Mouse (Mus musculus) thymus, adult 18-20 months (tissue): ENCODE data around the gene 4930558C23Rik.
"Not testable (repeated sequence)": the region's sequence is repeated elsewhere in the genome, so short reads cannot be mapped to it uniquely, and the experiment has no call there.

ENCODE experiments used
- DNase-seq, 2 experiments: peaks; one replicate each; pipeline ENCODE4 v3.0.0; 2022; ENCODE audit warnings: mixed read lengths in 2 of 2

4930558C23Rik gene

DNA sequence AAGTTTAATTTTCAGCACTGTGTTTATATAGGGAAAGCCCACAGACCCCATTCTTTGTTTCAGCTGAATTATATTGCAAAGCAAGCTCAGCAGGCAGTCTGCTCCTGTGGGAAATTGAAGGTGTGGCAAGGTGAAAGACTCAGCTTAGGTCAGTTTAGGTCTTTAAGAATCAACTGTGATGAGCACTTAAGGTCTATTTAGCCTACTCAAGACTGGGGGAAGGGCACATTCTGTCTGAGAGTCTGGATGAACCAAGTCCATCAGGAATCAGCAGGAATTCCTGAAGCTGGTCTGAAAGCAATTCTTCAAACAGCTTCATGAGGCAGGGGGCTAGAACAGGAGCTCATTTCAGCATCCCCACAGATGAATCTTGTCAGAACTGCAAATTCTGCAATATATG is 32.5 kb downstream of the 4930558C23Rik start:
- DNase-seq, result no peak

DNA sequence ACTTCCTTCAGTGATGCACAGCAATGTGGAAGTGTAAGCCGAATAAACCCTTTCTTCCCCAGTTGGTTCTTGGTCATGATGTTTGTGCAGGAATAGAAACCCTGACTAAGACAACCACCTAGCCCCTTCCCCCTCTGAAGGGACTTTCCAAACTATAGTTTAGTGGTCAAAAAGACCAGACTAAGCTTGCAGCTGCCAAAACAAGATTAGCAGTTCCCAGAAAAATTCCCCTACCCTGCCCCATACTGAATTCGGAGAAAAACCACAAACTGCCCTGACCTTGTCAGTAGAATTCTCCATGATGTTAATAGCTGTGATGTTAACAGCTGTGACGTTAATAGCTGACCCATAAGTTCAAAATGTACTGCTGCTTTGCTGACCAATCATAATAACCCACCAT is 42.4 kb downstream of the 4930558C23Rik start:
- not testable (repeated sequence) for DNase-seq

DNA sequence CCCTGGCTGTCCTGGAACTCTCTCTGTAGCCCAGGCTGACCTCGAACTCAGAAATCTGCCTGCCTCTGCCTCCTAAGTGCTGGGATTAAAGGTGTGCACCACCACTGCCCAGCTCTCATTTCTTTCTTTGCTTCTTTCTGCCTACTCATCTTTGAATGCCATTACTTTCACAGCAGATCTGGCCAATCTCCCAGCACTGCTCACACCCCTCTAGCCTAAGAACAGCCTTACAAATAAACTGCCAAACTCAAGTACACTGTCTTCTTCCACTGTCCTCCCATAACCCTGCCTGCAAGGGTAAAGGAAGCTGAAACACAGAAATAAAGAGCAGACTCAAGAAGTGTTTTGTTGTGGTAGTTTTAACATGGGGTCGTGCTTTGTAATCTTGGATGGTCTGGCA is 44.9 kb downstream of the 4930558C23Rik start:
- no peak for DNase-seq

DNA sequence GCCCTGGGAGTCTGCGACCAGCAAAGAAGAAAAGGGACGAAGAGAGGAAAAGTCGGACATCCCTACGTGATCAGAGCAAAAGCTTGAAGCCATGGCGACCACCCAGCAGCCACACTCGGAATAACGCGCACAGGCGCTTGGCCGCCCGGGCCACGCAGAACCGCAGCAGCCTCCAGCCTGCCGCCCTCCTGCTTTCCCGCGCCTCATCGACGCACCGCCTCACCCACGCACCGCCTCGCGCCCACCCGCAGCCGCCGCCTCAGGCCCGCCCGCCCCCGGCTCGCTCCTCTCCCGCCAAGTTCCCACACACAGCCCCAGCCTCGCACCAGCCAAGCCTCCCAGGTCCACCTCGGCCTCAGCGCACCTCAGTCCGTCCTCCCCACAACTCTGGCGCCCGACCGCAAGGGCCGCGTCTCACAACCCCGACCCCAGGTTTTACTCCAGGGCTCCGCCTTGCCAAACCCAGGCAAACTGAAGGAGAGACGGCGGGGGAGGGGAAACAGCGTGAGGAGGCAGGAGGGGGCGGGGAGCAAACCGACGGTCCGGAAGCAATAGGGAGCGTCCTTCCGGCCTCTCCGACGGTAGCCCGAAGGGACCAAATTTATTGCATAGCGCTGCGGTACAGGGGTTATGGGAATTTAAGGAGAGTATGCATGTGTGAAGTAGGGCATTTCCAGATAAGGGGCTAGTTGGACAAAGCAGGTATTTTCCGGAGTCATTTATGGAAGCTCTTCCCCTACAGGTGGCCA is 45.8 kb downstream of the 4930558C23Rik start, which contains the start of gene Setdb1:
Gene Setdb1, minus strand, starts transcription at position 502 of the 749 bp plus-strand sequence.
- DNase-seq, result peak; percentile 84 to 91

DNA sequence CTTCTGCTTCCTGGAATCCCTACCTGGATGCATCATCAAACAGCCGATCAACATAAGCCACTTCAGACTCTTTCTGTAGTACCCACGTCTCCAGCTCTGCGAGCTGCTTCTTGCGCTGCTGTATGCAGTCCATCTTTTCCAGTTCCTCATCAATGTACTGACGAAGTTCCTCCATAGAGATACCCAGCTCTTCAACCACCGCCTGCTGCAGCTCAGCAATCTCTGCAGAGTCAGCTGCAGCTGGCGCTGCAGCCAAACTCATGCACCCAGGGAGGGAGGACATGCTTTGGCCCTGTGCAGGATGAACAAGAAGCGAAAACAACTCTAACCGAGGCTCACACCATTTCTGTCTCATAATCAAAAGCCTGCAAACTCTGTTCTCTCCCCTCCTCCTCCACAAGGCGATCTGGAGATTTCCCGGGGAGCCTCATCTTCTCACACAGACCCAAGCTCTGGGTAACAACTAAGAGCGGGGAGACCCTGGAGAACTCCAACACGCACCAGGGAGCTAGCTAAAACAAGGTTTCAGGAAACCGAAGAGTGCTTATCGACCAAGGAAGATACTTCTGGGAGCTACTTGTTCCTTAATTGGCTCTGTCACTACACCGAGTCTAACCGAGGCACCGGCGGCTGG is 46.6 kb downstream of the 4930558C23Rik start:
- DNase-seq, result not testable (repeated sequence)

DNA sequence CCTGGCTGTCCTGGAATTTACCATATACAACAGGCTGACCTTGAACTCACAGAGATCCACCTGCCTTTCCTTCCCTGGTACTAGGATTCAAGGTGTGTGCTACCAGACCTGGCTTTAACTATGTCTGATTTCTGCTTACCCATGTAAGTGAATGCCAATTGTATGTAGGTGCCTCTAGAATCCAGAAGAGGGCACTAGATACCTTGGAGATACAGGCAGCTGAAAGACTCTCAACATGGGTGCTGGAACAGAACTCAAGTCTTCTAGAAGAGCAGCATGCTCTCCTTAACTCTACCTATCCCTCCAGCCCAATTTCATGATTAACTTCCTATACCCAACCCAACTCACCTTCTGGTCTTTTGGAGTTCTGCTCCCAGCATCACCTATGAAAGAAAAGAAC is 53.1 kb downstream of the 4930558C23Rik start:
- DNase-seq, result no peak

DNA sequence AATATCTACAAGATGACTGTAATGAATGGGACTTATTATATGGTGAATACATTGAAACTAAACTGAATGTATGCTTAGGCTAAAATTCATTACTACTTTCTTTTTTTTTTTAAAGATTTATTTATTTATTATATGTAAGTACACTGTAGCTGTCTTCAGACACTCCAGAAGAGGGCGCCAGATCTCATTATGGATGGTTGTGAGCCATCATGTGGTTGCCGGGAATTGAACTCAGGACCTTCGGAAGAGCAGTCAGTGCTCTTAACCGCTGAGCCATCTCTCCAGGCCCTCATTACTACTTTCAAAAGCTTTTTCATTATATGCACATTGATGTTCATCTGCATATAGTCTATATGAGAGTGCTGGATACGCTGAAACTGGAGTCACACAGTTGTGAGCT is 54.3 kb downstream of the 4930558C23Rik start:
- DNase-seq, result not testable (repeated sequence)

DNA sequence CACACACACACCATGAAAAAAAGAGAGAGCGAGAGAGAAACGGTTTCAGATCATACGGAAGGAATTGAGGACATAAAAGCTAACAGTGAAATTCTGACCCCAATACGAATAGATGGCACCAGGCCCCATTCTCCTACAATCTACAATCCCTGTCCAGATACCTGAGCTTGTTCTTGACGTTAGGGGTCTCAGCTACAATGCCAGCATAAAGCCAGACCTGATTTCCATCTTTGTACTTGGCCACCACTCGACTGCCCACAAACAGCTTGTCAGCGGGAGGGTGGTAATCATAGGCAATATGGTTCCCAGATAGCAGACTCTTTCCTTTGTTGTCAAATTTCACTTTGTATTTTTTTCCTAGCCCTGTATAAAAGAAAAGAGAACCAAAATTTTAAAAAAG is 56.2 kb downstream of the 4930558C23Rik start:
- DNase-seq, result no peak

DNA sequence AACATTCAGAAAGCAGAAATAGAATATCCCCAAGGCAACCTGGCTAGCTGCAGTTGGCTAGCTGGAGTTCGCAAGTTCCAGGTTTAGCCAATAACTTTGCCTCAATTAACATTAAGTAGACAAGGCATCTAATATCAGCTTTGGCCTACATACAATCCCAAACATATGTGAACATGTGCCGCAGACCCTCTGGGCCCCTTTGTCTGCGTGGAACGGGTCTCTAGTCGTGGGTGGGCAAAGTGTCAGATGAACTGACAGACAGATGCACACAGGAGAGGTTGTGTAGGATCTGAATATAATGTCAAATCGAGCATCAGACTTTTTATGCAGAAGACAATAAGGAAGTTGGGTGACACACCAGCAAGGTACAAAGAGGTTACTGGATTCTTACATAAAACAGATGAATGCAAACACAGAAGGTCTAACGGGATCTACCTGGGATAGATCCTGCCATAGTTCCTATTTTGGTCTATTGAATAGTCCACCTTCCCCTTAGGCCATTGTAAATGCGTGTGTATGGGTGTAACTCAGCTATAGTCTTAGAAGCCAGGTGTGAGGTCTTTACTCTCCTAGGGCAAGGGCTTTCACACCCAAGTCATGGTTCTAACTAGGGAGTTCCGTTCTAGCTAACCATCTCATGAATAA is 59.2 kb downstream of the 4930558C23Rik start:
- not testable (repeated sequence) for DNase-seq

DNA sequence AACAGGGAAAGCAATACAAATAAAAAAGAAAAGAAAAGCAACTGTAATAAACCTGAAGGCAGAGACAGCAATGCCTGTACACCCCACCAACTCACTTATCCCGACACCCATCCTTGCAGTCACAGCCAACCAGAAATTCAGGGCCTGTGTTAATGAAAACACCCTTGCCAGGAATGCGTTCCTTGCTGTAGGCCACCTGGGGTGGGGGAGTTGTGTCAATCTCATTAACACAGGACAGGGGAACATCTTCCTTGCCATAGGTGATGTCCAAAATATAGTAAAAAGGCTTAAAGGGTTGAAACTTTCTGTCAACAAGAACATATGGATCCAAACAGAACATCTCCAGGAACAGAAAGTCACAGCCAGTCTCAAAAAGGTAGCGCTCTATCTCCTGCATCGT is 64.4 kb downstream of the 4930558C23Rik start:
- no peak for DNase-seq

DNA sequence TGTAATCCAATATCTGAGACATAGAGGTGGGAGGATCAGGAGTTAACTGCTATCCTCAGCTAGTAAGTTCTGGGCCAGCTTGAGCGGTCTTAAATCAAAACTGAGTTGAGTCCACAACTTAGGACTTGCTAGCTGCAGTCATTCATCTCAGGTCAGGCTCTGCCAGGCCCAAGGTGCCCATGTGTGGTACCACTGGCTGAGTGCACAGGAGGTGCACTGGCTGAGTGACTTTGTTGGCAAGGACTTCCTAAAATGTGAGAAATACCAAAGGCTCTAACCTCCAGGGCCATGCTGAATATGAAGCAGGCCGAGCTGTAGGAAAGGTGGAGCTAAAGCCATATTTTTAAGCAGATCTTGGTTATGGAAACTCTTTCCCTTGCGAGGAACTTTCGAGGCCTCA is 65.3 kb downstream of the 4930558C23Rik start:
- no peak for DNase-seq
